Mouse (Mus musculus) large intestine, adult 2 months (tissue): ENCODE measurements around the gene Gm20388. TPM values are rescaled to one million over a fixed set of nuclear protein-coding genes. Genes with fewer than 3 reads are reported as not detected.
"Not testable (repeated sequence)": the region's sequence is repeated elsewhere in the genome, so short reads cannot be mapped to it uniquely, and the experiment has no call there.

Source experiments
- DNase-seq: peaks from one replicate; pipeline ENCODE4 v3.0.0-alpha.2; 2012; ENCODE audit warnings: low read depth, low spot score
- WGBS: fragments of 180-500 bp; shearing (Covaris S2); methylation state at CpG from one replicate; pipeline ENCODE4 v1.1.7; 2018; 5-methylcytosine and 5-hydroxymethylcytosine counted together
- polyA plus RNA-seq: library from polyadenylated mRNA; depleted of rRNA; stranded (reverse); fragments of >200 nt; gene quantifications from 2 replicates; pipeline ENCODE4 v1.2.3, GENCODE M21; 2012

Gene Gm20388
- polyA plus RNA-seq, 1 experiment = 31.5 TPM

DNA sequence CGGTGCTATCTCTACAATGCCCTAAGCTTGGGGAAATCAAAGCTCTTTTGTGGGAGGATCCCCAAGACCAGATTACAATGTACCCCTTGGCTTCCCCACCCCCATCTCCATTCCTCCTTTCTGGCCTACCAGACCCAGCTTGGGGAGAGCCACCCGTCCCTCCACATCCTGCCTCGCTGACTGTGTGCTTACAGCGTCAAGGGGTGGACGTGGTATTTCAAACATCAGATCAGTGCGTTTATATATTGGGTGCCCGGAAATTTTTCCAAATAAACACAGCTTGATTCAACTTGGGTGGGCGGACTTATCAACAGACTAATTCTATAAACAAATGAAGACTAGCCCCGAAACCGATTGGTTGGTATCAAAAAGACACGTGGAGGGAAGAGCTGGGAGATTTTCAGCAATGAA is 1216.7 kb downstream of the Gm20388 start:
- no peak for DNase-seq
- WGBS = 5% methylated on average over 11 of the region's 11 CpGs

DNA sequence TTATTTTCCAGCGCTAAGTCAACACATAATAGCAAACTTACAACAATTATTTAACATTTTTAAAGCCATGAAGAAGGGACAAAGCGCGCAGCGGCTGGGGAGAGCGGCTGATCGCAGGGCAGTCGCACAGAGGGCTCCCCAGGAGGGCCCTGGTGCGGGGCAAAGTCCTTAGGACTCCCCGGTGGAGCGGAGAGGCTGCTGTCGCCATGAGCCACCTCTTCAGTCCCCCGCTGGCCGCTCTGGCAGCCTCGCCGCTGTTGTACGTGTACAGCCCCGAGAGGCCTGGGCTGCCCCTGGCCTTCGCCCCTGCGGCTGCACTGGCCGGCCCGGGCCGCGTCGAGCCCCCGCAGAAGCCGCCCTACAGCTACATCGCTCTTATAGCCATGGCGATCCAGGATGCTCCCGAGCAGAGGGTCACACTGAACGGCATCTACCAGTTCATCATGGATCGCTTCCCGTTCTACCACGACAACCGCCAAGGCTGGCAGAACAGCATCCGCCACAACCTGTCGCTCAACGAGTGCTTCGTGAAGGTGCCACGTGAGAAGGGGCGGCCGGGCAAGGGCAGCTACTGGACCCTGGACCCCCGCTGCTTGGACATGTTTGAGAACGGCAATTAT is 1217.2 kb downstream of the Gm20388 start, which contains the start of gene Foxl1:
TSS of gene Foxl1 (plus strand) at position 185 of the 620 bp plus-strand sequence.
- no peak for DNase-seq
- 5% methylated on average over 43 of the region's 43 CpGs for WGBS

DNA sequence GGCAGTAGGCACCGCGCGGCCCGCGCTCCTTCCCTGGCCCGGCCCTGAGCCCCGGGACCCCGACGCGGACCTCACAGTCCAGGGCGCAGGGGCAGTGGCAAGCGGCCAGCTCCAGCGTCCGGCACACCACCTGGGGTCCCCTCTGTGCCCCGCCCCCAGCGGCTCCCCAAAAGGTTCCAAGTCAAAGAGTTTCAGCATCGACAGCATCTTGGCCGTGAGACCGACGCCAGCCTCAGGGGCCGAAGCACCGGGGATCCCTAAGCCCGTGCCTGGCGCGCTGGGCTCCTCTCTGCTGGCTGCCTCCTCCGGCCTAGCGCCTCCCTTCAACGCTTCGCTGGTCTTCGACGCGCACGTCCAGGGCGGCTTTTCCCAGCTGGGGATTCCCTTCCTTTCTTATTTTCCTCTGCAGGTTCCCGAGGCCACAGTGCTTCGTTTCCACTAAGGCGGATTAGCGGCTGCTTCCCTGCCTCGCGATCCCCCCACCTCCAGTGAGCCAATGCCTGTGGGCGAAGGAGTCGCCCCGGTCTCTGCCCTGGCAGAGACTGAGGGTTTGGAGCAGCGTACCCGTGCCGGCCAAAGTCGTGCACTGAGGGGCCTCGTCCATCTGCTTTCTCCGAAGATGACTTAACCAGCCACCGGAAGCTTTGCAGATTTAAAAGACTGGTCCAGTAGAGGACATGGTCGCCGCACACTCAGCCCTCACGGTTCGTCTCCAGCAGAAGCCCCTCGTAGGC is 1218.1 kb downstream of the Gm20388 start:
- WGBS = 8% methylated on average over 55 of the region's 55 CpGs
- no peak for DNase-seq

DNA sequence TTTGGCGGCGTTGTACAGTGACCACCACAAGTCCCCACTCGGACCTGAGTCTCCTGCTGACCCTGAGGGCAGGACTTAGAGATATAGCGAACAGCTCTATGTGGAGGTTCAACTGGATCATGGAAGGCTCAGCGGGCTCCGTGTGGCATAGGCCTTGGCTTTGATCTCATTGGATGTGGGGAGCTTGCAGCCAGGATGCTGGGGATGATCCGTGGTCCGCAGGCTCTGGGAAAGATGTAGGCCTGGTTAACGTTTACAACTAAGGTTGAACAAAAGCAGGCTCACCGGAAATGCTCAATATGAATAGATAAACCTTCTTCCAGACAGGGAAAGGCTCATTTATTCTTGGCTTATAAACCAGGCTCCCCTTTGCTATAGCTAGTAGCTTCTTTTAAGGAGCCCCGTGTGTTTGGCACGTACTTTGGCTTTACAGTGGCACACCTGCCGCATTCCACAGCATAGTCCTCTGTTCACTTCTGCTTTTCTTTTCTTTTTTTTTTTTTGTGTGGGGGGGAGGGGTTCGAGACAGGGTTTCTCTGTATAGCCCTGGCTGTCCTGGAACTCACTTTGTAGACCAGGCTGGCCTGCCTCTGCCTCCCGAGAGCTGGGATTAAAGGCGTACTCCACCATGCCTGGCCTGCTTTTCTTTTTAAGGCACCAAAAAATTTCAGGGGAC is 1218.8 kb downstream of the Gm20388 start:
- 33% methylated on average over 16 of the region's 16 CpGs for WGBS
- no peak for DNase-seq

DNA sequence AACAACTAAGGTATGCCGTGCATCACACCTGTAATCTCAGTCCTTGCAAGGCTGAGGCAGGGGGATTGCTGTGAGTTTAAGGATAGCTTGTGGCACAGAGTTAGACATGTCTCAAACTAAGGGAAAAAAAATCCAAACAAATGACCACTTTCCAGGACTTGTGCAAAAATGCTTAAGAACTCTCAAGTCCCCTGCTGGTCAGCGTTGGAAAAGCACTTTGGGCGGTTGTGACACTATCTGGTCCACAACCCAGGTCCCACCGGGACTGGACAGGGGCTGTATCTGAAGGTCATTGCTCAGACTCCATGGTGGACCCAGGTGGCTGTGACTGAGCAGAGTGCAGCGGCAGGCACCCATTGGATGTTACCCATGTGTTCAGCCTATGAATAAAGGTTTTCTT is 1219.9 kb downstream of the Gm20388 start:
- no peak for DNase-seq

DNA sequence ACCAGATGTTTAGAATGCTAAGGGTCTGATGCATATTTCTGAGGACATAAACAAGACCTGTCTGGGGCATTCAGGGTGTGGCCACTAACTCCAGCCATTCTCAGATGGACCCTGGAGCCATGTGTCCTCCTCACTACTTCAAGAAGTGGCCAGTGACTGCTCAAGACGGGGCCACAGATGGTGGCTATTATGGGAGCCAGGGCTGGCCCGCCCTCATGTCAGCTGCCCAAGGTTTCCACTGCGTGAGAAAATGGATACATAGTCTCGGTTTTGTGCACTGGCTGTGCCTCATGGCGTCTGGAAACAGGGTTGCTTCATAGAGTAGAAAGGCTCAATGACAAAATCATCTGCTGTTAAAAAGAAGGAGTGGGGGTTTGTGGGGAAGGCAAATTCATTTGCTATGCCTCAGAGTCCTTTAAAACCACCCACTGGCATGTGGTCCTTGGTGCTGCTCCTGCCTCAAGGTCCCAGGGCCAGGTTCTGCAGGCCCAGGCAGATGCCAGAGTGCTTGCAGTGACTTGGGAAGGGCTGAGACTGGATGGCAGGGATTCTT is 1222.4 kb downstream of the Gm20388 start:
- DNase-seq = no peak
- 73% methylated on average over 5 of the region's 5 CpGs for WGBS

More for the DNA sequence above, 1219.9 kb downstream of the Gm20388 start:
- 35% methylated on average over 5 of the region's 5 CpGs for WGBS

DNA sequence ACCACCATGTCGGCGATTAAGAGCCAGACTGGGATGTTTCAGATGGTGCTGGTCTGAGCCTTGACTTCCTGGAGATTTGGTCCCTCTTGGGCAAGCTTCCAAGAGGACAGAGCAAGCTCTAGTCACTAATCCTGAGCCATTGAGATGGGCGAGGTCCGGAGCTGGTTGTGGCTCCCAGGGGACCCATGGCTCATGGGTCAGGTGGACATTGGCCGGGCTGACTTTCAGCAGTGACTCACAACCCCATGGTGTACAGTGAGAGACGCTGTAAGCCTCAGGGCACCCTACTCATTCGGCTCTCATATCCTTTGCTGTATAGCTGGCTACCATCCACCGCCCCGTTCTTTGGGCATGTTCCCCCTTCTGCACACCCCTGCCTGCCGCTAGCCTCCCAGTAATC is 1223.5 kb downstream of the Gm20388 start:
- DNase-seq = no peak
- 72% methylated on average over 10 of the region's 10 CpGs for WGBS

DNA sequence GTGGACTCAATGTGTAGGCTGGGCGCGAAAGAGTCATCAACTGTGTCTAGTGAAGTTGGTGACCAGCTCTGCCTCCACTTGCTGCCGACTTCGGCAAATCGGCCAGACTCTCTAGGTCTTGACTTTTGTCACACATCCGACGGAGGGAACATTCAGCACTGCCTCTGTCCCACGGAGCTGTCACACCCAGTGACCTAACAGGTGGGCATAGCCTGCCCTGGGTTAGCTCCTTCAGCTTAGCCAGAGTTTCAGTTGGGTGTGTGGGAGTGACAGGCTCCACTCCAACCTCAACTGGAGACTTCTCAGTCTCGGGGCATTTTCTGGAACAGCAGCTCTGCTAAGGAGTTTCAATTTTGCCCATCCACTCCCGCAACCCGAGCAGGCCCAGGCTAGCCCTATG is 1223.9 kb downstream of the Gm20388 start:
- 85% methylated on average over 11 of the region's 11 CpGs for WGBS
- DNase-seq = no peak

DNA sequence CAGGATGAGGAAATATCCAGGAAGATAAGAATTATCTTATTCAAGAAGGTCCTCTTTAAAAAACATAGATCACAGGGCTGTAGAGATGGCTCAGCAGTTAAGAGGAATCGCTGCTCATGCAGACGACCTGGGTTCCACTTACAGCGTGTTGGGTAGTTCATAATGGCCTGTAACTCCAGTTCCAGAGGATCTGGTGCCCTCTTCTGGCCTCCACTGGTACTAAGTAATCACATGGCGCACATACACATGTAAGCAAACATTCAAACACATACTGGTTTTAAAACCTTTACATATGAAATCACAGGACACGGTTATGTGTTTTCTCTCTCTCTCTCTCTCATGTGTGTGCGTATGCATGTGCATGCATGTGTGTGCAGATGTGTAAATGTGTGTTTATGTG is 1226.2 kb downstream of the Gm20388 start:
- no peak for DNase-seq
- WGBS = 94% methylated on average over 6 of the region's 6 CpGs

DNA sequence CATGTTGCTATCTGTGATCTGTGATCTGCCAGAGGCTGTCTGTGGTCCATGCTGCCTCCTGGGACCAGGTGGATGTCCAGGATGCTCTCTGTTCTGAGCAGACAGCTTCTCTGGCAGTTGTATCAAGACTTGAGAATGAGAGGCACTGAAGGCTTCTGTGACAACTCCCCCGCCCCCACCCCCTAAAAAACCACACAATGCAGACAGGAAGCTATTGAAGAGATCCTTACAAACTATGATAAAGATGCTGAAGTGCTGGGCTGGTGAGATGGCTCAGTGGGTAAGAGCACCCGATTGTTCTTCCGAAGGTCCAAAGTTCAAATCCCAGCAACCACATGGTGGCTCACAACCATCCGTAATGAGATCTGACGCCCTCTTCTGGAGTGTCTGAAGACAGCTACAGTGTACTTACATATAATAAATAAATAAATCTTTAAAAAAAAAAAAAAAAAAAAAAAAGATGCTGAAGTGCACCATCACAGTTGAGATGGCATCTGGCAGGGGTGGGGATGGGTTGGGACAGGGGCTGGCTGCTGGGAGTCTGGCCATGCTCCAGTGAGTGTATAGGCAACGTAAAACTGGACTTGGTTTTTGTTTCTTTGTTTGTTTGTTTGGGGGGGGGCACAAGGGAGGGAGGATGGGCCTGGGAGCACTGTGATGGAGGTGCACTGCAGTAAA is 1235.0 kb downstream of the Gm20388 start:
- DNase-seq = not testable (repeated sequence)
- WGBS = 62% methylated on average over 5 of the region's 6 CpGs

DNA sequence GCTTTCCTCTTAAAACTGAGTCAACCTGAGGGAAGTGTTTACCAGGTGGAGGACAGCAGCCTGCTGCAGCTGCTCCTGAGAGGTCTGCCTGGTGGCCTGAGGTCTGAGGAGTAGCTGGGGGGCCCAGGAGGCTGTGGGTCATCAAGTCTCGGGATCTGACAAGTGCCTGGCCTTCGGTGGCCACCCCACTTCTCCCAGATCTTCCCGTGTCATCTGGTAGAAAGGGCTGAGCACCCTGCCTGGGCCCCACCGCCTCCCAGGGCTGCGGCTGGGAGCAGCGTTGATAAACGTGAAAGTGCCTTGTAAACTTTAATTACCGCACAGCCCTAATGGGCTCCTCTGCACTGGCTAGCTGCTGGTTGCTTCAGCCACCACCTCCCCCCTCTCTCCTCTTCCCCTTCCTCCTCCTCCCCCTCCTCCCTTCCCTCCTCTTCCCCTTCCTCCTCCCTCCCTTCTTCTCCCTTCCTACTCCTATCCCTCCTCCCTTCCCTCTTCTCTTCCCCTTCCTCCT is 1238.0 kb downstream of the Gm20388 start:
- no peak for DNase-seq
- WGBS = 8% methylated on average over 8 of the region's 8 CpGs

DNA sequence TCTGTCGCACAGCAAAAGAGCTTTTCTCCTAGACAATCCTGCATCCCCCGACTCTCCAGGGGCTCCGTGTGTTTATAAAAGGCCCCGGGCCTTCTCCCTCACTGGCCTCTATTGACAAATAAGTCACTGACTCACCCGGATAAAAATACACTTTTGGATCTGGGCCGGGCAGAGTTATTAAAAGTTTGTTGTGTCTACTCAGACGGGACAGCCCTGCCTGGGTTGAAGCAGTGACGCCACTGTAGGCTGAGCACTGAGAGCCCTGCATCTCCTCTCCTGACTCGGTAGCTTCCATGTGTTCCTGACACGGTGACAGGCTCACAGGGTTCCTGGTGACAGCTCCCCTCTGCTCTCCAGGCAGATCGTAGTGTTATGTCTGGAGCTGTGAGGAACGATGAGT is 1241.8 kb downstream of the Gm20388 start:
- DNase-seq = no peak

DNA sequence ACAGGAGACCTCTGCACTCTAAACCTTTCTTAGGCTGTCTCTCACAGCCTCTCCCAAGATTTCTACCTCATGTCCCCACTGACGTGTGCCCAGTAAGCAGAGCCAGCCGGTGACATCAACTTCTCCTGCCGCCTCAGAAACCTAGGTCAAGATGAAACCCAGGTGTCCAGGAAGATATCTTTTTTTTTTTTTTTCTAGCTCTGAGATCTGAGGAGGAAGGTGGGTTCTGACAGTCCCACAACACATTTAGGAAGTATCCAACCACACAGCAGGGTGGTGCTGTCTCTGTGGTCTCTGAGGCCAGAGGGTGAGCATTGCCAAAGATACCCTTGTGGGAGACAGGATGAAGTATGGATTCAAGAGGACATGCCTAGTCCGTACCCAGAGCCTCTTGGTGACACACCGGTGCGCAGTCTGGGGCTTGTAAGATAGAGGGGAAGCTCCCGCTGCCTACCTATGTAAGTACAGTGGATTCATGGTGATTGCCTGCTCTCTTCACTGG is 1246.4 kb downstream of the Gm20388 start:
- WGBS = 87% methylated on average over 7 of the region's 7 CpGs
- no peak for DNase-seq

More for the DNA sequence above, 1241.8 kb downstream of the Gm20388 start:
- WGBS = 49% methylated on average over 12 of the region's 12 CpGs

DNA sequence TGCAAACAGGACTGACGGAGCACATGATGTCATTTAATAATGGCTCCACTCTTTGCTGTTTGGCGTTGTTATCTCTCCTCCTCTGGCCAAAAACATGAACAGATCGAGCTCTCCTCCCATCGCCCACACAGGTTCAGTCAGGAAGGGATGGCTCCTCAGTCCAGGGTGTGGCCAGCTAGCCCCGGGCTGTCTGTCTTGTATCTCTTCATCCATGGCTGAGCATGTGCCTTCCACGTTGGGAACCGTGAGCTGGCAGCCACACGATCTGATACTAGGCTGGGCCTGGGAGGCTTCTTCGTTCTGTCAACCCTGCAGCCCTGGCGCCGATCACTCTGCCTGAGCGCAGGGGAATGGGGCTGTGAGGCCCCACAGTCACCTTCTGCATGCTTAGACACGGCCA is 1248.2 kb downstream of the Gm20388 start:
- DNase-seq = no peak
- 69% methylated on average over 13 of the region's 13 CpGs for WGBS

DNA sequence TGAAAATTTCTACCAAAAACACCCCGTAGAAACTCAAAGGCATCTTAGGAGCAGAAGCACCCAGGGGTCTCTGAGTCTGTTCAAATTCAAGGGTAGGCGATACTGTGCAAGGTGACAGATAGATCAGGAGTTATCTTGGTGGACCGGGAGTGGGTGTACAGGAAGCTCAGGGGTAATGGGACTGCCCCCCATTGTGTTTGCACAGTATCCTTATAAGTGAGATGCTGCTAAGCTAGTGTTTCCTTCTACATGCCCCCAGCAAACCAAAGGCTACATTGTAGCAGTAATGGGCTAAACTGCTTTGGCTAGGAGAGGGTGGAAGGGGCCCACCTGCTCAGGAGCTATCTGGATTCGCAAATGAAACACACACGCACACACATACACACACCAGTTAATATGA is 1250.8 kb downstream of the Gm20388 start:
- DNase-seq = no peak
- 91% methylated on average over 5 of the region's 5 CpGs for WGBS

DNA sequence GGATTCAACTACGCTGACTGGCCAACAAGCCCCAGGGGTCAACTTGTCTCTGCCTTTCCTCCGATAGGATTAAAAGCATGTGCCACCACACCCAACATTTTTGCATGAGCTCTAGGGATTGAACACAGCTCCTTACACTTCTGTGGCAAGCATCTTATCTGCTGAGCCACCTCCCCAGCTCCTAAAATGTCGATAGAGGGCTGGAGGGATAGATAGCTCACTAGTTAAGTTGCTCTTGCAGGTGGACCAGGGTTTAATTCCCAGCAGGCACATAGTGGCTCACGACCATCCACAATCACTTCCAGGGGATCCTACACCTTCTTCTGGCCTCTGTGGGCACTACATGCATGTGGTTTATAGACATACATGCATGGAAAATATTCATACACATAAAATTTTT is 1251.8 kb downstream of the Gm20388 start:
- DNase-seq = no peak
- 80% methylated on average over 4 of the region's 4 CpGs for WGBS

DNA sequence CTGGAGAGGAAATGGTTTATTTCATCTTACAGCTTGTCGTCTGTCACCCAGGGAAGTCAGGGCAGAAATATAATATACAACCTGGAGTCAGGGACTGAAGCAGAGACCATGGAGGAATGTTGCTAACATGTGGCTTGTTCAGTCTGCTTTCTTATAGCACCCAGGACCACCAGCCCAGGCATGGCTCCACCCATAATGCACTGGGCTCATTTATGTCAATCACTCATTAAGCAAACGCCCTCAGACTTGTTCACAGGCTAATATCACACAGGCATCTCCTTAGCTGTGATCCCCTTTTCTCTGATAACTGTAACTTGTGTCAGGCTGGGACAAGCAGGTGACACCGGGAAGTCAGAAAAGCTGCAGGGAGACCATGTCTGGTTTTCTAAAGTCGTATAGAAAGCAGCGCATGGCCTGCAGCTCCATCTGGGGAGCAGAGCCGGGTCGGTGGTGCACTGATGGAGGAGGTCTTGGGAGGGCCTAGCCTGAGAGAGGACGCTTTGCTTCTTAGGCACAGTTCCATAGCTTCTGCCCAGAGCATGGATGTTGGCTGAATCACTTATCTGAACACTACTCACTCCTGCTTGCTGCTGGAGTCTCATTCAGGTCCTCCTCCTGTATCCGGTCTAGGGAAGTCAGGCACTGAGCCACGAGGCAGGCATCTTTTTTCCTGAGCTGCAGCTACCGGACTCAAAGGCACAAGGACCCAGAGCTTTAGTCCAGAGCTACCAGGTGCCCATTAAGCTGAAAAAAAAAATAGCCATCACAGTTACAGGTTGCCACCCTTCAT is 1252.5 kb downstream of the Gm20388 start:
- DNase-seq = no peak
- WGBS = 77% methylated on average over 11 of the region's 11 CpGs

DNA sequence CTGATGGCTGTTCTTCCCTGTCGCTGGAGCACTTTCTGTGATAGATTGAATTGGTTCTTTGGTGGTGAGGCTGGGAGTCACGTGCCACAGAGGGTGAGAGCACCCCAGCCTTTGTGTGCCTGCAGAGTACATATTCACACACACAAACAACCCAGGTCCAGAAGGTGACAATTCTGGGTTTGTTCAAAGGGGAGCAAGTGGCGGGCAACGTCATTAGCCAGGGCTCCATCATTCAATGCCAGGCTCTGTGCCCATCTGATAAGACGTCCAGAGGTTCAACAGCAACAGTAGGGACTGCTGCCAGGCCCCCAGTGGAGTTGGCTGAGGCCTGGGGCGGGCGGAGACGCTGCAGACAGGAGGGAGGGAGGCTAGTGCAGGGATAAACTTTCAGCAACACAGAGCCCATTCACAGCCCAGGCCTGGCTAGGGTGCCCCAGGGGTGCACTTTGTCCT is 1253.4 kb downstream of the Gm20388 start:
- 15% methylated on average over 8 of the region's 8 CpGs for WGBS
- DNase-seq = peak; percentile 11

DNA sequence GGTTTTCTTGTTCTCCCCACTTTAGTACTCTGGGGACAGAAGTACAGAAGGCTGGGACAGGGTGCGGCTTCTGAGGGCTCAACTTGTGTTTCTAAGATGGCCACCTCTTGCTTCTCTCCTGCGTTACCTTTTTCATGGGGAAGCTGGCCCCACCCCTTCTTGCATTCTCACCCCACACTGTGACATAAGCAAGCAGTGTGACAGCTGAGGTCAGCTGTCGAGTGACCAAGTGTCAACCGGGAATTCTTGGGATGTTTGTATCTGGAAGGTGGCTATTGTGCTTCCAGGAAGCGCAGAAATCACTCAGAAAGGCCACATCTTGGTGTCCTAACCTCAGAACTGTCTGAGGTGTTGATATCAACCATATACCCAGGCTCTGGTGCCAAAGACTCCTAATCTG is 1257.4 kb downstream of the Gm20388 start:
- WGBS = 75% methylated on average over 5 of the region's 5 CpGs
- DNase-seq = no peak
